Mouse (Mus musculus): ENCODE results near the gene Gsc2. TPM values are rescaled to one million over a fixed set of nuclear protein-coding genes. Genes with fewer than 3 reads are reported as not detected.
A peak's percentile ranks its signal among the peaks of the same experiment; 100 is the strongest.

Gene Gsc2
- polyA plus RNA-seq, 1 experiment: not detected

- Histone ChIP-seq H3K4me3 (ENCODE audit: insufficient read depth, low read length) (no peak overlapping the region), H3K27ac (ENCODE audit: insufficient read depth, low read length) (no peak overlapping the region)
- peak; percentile 71 for TF ChIP-seq CTCF (IDR thresholded peaks at IDR 0.05; ENCODE audit: borderline replicate concordance, insufficient read depth, low read length)
- no peak for TF ChIP-seq POLR2A (IDR thresholded peaks at IDR 0.05; ENCODE audit: low read depth, low read length)
These were observed 24.0 kb upstream of the Gsc2 start for GRCm38 (mm10) chr16:17938821-17939220.

GRCm38 (mm10) chr16:17938187-17938586, 23.3 kb upstream of the Gsc2 start:
- H3K4me1 ChIP-seq (ENCODE audit: control insufficient read depth, insufficient read depth, low read length): no peaks in the 10 kb centered on the region
- no peak overlapping the region for H3K4me3 ChIP-seq (ENCODE audit: insufficient read depth, low read length)
- TF ChIP-seq CTCF (IDR thresholded peaks at IDR 0.05; ENCODE audit: borderline replicate concordance, insufficient read depth, low read length): no peak
- TF ChIP-seq POLR2A (IDR thresholded peaks at IDR 0.05; ENCODE audit: low read depth, low read length): no peak
- no peak overlapping the region for H3K27ac ChIP-seq (ENCODE audit: insufficient read depth, low read length)

More at GRCm38 (mm10) chr16:17938821-17939220, 24.0 kb upstream of the Gsc2 start:
- no peaks in the 10 kb centered on the region for H3K4me1 ChIP-seq (ENCODE audit: control insufficient read depth, insufficient read depth, low read length)

GRCm38 (mm10) chr16:17936776-17937175, 21.9 kb upstream of the Gsc2 start:
- TF ChIP-seq CTCF (IDR thresholded peaks at IDR 0.05; ENCODE audit: borderline replicate concordance, insufficient read depth, low read length): no peak
- no peak for TF ChIP-seq POLR2A (IDR thresholded peaks at IDR 0.05; ENCODE audit: low read depth, low read length)
- Histone ChIP-seq H3K4me1 (ENCODE audit: control insufficient read depth, insufficient read depth, low read length) (no peaks in the 10 kb centered on the region), H3K27ac (ENCODE audit: insufficient read depth, low read length) (no peak overlapping the region), H3K4me3 (ENCODE audit: insufficient read depth, low read length) (no peak overlapping the region)

- TF ChIP-seq CTCF (IDR thresholded peaks at IDR 0.05; ENCODE audit: borderline replicate concordance, insufficient read depth, low read length): no peak
- TF ChIP-seq POLR2A (IDR thresholded peaks at IDR 0.05; ENCODE audit: low read depth, low read length): no peak
- no peak overlapping the region for H3K4me3 ChIP-seq (ENCODE audit: insufficient read depth, low read length)
These were observed 19.6 kb upstream of the Gsc2 start for GRCm38 (mm10) chr16:17934445-17934910.

GRCm38 (mm10) chr16:17933594-17934444, 19.0 kb upstream of the Gsc2 start:
- Histone ChIP-seq H3K4me1 (ENCODE audit: control insufficient read depth, insufficient read depth, low read length) (no peaks in the 10 kb centered on the region), H3K27ac (ENCODE audit: insufficient read depth, low read length) (no peak overlapping the region), H3K4me3 (ENCODE audit: insufficient read depth, low read length) (no peak overlapping the region)
- no peak for TF ChIP-seq POLR2A (IDR thresholded peaks at IDR 0.05; ENCODE audit: low read depth, low read length)
- no peak for TF ChIP-seq CTCF (IDR thresholded peaks at IDR 0.05; ENCODE audit: borderline replicate concordance, insufficient read depth, low read length)

More at GRCm38 (mm10) chr16:17934445-17934910, 19.6 kb upstream of the Gsc2 start:
- no peaks in the 10 kb centered on the region for H3K4me1 ChIP-seq (ENCODE audit: control insufficient read depth, insufficient read depth, low read length)
- no peak overlapping the region for H3K27ac ChIP-seq (ENCODE audit: insufficient read depth, low read length)

- no peak overlapping the region for H3K27ac ChIP-seq (ENCODE audit: insufficient read depth, low read length)
- no peaks in the 10 kb centered on the region for H3K4me1 ChIP-seq (ENCODE audit: control insufficient read depth, insufficient read depth, low read length)
- TF ChIP-seq CTCF (IDR thresholded peaks at IDR 0.05; ENCODE audit: borderline replicate concordance, insufficient read depth, low read length) (no peak), POLR2A (IDR thresholded peaks at IDR 0.05; ENCODE audit: low read depth, low read length) (no peak)
- H3K4me3 ChIP-seq (ENCODE audit: insufficient read depth, low read length): no peak overlapping the region
These were observed 17.1 kb upstream of the Gsc2 start for GRCm38 (mm10) chr16:17931906-17932460.

- Histone ChIP-seq H3K4me3 (ENCODE audit: insufficient read depth, low read length) (no peak overlapping the region), H3K27ac (ENCODE audit: insufficient read depth, low read length) (no peak overlapping the region), H3K4me1 (ENCODE audit: control insufficient read depth, insufficient read depth, low read length) (no peaks in the 10 kb centered on the region)
- TF ChIP-seq CTCF (IDR thresholded peaks at IDR 0.05; ENCODE audit: borderline replicate concordance, insufficient read depth, low read length) (no peak), POLR2A (IDR thresholded peaks at IDR 0.05; ENCODE audit: low read depth, low read length) (no peak)
These were observed 14.8 kb upstream of the Gsc2 start for GRCm38 (mm10) chr16:17929631-17930030.

GRCm38 (mm10) chr16:17929211-17929610, 14.4 kb upstream of the Gsc2 start:
- Histone ChIP-seq H3K27ac (ENCODE audit: insufficient read depth, low read length) (no peak overlapping the region), H3K4me3 (ENCODE audit: insufficient read depth, low read length) (no peak overlapping the region)
- TF ChIP-seq CTCF (IDR thresholded peaks at IDR 0.05; ENCODE audit: borderline replicate concordance, insufficient read depth, low read length): no peak
- TF ChIP-seq POLR2A (IDR thresholded peaks at IDR 0.05; ENCODE audit: low read depth, low read length): no peak

GRCm38 (mm10) chr16:17928627-17929104, 13.8 kb upstream of the Gsc2 start:
- peak overlapping the region; percentile 69 for H3K4me3 ChIP-seq (ENCODE audit: insufficient read depth, low read length)
- TF ChIP-seq POLR2A (IDR thresholded peaks at IDR 0.05; ENCODE audit: low read depth, low read length): 0 out of 2 replicates have a peak, but pooled peaks have one; percentile 19
- no peak for TF ChIP-seq CTCF (IDR thresholded peaks at IDR 0.05; ENCODE audit: borderline replicate concordance, insufficient read depth, low read length)
- peak overlapping the region; percentile 55 for H3K27ac ChIP-seq (ENCODE audit: insufficient read depth, low read length)
- no peaks in the 10 kb centered on the region for H3K4me1 ChIP-seq (ENCODE audit: control insufficient read depth, insufficient read depth, low read length)

More at GRCm38 (mm10) chr16:17929211-17929610, 14.4 kb upstream of the Gsc2 start:
- H3K4me1 ChIP-seq (ENCODE audit: control insufficient read depth, insufficient read depth, low read length): no peaks in the 10 kb centered on the region
